Mouse (Mus musculus) lung, adult 2 months (tissue): ENCODE results near the gene Ddx18.

Experiments
- CTCF ChIP-seq: fragments of 200-500 bp; IDR thresholded peaks from 2 replicates; pipeline ENCODE4 v1.5.1; 2011; ENCODE audit warnings: mild to moderate bottlenecking, low read length, control low read depth; ENCODE audit not compliant: insufficient read depth
- POLR2A ChIP-seq: fragments of 200-500 bp; IDR thresholded peaks from 2 replicates; pipeline ENCODE4 v1.6.1; 2011; ENCODE audit warnings: low read depth, mild to moderate bottlenecking, control low read depth, low read length, borderline replicate concordance; ENCODE audit errors: extremely low read depth

DNA sequence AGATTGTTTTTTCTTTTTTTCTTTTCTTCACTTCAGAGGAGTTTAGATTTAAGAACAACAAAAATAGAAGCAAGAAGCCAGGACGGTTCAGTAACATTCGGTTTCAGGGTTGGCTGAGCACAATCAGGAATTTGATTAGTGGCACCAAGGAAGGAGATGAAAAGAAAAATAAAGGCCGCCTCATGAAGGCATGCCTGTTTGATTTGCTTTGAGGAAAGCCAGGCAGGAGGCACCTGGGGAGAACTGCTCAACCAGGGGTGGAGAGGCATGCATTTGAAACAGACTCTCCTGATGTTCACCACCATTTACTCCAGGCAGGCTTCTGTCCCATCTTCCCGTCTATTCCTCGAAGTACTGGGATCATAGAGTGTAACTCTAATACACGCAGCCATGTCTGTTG is 34.1 kb upstream of the Ddx18 start:
- TF ChIP-seq POLR2A: no peak
- no peak for TF ChIP-seq CTCF
